Mouse (Mus musculus) left cerebral cortex, adult 8-10 months (tissue): ENCODE measurements around the gene Ly6g6e. TPM values are rescaled to one million over a fixed set of nuclear protein-coding genes. Genes with fewer than 3 reads are reported as not detected.
"Not testable (repeated sequence)": the region's sequence is repeated elsewhere in the genome, so short reads cannot be mapped to it uniquely, and the experiment has no call there.

Experiments used
- DNase-seq, 2 experiments: peaks; one replicate each; pipeline ENCODE4 v3.0.0; 2022; ENCODE audit warnings: low spot score in 2 of 2
- total RNA-seq, 4 experiments: library from RNA; stranded (reverse); gene quantifications; 2 replicates each; pipeline ENCODE4 v1.2.4; 2022

Gene Ly6g6e
- total RNA-seq = 1 to 10 TPM; 3.7 to 4.9 (median 4.0) TPM

DNA sequence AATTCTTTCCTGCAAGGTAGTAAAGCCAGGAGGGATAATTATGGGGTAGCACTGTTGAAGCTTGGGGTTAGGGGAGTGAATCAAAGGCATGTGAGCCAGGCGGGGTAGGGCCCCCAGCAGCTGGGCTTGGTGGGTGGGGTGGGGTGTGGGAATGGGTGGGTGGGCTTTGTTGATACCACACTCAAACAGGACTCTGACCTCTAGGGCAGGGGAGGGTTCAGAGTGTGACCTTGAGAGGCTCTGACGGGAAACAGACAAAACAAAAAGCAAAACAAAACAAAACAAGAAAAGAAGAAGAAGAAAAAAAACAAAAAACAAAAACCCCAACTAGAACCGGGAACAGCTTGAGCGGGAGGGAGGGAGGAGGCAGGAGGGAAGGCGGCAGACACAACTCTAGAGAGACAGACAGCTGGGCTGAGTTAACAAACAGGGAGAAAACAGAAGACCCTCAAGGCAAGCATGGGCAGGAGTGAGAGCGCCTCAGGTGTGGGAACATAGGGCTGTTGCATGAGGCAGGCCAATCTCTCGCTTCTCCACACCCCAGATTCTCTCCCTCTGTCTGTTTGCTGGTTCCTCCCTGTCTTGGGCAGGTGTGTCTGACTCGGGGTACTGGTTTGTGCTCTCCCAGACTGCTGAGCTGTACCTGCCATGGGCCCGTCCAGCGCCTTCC, at the start of gene Ly6g6e:
Ly6g6e (plus strand) TSS at position 396 of the 670 bp plus-strand sequence.
- no peak for DNase-seq

- peak in 1 of 2 experiments; percentile 51 for DNase-seq
Observed at GRCm38 (mm10) chr17:35027277-35028068, 49.2 kb upstream of the Ly6g6e start, which contains the start of gene Sapcd1. TSS of gene Sapcd1 (minus strand) at chr17:35028016.

- no peak for DNase-seq
Observed at GRCm38 (mm10) chr17:35028315-35028714, 48.4 kb upstream of the Ly6g6e start.

- no peak for DNase-seq
Observed at GRCm38 (mm10) chr17:35029691-35030532, 46.8 kb upstream of the Ly6g6e start.

- no peak for DNase-seq
Observed at GRCm38 (mm10) chr17:35031272-35031671, 45.4 kb upstream of the Ly6g6e start.

GRCm38 (mm10) chr17:35031880-35032279, 44.8 kb upstream of the Ly6g6e start:
- no peak for DNase-seq

DNA sequence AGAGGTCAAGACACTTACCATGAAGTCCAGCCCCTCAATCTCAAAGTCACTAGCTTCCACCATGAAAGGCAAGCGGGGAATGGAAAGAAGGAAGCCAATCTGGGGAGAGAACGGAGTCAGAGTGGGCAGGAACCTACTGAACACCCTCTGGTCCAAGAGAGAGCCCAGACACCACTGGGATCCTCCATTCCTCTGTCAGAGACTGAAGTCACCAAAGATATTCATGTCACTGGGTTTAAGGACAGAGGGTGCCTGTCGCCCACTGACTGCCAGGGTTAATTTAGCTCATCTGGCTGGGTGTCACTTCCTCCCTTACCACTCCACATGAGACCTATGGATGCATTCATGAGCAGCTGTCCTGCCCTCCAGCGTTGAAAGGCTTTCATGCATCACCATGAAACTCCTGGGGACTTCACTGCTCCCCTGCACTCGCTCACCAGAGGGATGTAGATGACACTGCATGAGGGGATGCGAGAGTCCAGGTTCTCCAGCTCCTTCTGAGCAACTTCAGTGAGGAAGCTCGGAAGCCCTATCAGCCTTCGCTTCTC, 44.3 kb upstream of the Ly6g6e start:
- no peak for DNase-seq

DNA sequence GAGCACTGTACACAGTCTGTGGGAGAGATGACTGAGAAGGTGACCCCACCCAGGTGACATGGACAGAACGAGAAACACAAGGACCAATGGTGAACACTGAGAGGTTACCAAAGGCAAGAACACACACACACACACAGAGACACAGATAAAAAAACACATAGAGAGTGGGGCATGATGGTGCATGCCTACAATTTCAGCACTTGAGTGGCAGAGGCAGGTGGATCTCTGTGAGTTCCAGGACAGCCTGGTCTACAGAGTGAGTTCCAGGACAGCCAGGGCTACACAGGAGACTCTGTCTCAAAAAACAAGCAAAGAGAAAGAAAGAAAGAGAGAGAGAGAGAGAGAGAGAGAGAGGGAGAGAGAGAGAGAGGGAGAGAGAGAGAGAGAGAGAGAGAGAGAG, 43.0 kb upstream of the Ly6g6e start:
- DNase-seq = not testable (repeated sequence)

DNA sequence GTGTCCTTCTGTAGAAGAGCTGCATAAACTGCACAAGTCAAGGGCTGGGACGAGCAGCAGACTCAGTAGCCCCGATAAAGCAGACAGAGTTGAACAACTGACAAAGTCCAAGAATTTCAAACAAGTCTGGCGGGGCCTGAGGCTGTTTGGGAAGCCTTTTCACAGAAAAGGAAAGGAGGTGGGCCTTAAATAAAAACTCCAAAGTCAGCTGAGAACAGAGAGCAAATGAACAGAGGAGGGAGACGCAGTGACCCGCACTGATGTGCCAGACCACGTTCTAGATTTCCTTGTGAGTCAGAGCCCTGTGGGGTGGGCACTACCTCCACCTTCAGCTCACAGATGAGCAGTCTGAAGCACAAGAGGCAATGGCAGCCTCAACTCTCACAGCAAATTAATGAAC, 41.8 kb upstream of the Ly6g6e start:
- no peak for DNase-seq

DNA sequence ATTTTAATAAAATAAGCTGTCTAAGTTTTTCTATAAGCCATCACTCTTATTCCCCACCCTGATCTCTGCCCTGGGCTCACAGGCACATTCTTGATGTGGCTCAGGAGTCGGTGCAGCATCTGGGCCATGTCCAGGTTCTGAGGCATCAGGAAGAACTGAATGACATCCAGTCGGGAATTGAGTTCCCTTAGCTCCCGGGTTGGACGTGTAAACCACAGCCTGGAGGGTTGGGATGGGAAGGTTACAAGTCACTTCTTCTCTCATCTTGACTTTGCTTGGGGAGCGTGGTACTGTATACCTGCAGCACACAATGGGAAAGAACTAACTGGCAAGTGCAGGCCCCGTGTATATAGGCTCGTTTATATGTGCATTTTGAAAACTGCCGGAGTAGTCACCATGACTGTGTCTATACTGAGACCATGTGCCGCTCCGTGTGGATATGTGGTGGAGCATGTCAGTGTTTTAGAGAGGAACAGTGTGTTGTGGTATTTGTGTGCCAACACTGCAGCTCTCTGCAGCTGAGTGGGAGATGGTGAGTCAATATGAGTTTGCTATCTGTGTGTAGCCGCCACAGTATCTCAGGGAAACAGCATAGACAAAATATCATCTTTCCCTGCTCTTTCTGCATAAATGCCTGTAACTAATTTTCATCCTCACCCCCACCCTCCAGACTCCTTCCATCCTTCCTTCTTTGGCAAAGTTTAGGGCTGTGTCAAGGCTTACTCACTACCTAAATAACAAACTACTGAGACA, 37.4 kb upstream of the Ly6g6e start:
- peak in 1 of 2 experiments; percentile 55 for DNase-seq

DNA sequence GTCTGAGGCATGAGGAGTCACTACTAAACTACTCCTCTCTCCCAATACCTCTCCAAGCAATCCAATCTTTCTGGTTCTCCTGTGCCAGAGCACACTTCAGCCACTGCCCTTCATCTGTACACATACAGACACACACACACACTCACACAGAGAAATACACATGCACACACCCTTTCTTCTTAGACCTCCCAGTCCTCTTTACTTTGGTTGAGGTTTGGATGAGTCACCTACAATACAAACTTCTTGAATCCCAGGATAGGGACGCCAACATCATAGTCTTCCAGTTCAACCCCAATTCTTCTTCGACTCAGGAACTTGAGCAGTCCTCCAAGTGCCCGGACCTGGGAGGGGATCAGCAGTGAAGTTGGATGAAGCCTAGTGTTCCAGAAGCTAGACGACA, 32.9 kb upstream of the Ly6g6e start:
- no peak for DNase-seq

DNA sequence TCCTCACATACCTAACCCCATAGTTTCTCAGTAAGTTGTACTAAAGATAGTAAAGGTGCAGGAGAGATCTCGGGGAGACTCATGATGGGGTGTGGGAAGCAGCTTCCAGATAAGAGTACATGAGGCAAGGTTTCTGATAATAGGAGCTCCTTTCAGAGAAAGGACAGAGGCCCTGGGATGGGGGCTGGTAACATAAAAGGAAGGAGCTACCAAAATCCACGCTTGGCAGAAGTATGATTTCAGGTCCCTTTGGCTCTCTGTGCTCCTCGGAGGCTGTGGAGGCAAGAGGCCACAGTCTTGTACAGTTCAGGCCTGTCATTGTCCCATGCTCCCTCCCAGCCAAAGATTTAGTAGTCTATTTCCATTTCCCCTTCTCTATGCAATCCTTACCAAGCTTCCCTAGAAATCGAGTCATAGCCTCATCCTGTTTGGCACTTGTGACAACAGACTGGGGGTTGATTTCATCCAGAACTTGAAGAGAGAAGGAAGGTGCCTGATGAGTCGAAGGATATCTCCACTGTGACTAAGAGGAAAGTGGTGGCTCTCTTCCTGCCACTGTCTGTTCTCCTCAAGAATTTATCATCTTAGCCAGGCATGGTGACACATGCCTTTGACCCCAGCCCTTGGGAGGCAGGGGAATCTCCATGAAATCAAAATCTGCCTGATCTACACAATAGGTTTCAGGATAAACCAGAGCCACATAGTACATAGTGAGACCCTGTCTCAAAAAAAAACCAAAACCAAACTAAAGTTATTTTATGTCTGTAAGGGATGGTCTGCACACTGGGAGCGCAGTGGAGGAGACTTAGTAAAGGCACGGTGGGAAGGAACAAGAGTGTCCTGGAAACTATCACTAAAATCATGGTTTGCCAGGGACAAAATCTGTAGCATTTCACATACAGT, 31.5 kb upstream of the Ly6g6e start:
- DNase-seq = no peak

GRCm38 (mm10) chr17:35045807-35046680, 30.7 kb upstream of the Ly6g6e start:
- DNase-seq = no peak

DNA sequence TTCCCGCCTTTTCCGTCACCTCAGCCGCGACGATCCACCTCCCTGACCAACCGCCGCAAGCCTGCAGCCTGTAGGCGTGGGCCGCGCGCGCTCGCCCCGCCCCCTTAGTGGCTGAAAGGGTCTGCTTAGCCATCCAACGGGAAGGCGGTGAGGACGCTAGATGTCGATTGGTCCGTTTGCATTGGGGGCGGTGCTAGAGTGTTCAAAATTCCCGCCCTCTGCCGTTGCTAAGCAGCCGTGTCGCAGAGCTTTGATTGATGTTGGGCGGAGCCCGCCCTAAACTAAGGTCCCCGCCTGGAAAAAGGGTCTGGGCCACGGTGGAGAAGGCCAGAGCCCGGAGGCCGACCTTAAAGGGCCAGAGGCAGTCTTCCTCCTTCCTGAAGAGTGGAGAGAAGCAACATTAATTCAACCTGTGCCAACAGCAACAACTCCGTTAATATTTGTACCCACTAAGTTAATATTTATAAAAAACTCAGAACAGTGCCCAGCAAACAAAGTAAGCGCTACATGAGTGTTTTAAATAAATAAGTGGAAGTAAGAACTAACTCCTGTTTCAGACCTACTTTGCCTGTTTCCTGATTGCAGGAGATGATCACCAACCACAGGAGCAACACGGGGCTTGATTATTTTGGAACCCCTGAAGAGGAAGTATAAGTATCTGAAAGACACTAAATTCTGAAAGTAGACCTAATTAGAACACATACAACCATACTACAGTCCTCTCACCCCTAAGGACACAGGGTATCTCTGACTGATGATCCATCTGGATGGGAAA, 29.8 kb upstream of the Ly6g6e start, which contains the start of gene Msh5:
Msh5 (minus strand) TSS at position 65 of the 775 bp plus-strand sequence.
- peak; percentile 85 to 93 for DNase-seq

GRCm38 (mm10) chr17:35047688-35048087, 29.0 kb upstream of the Ly6g6e start:
- DNase-seq = no peak

GRCm38 (mm10) chr17:35048149-35048931, 28.4 kb upstream of the Ly6g6e start:
- no peak for DNase-seq

DNA sequence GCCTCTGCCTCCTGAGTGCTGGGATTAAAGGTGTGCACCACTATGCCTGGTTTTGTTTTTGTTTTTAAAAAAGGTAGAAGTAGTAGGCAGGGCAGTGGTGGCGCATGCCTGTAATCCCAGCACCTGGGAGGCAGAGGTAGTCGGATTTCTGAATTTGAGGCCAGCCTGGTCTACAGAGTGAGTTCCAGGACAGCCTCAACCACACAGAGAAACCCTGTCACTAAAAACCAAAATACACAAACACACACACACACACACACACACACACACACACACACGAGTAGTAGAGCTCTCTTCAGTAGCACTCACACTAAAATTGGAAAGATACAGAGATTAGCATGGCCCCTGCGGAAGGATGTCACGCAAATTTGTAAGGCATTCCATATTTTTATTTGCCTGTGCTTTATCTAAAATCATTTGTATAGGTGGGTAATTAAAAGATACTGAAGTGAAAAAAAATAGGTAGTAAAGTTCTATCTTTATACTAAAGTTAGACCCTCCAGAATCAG, 27.7 kb upstream of the Ly6g6e start:
- DNase-seq = no peak
